Mouse (Mus musculus) right cerebral cortex, adult 18-20 months (tissue): Measurements from ENCODE around the gene Rmdn2.

Experiments used
- DNase-seq: peaks from one replicate; pipeline ENCODE4 v3.0.0; 2022; ENCODE audit warnings: mixed read lengths

The Rmdn2 gene

GRCm38 (mm10) chr17:79611545-79611944, at the start of gene Rmdn2:
TSS of gene Rmdn2 (plus strand) at chr17:79611863.
- no peak for DNase-seq

- no peak for DNase-seq
These were observed 48.5 kb upstream of the Rmdn2 start for GRCm38 (mm10) chr17:79563067-79563620.

- DNase-seq = no peak
These were observed 47.9 kb upstream of the Rmdn2 start for GRCm38 (mm10) chr17:79563721-79564120.

- no peak for DNase-seq
These were observed 46.3 kb upstream of the Rmdn2 start for GRCm38 (mm10) chr17:79565241-79565961.

- no peak for DNase-seq
These were observed 43.3 kb upstream of the Rmdn2 start for GRCm38 (mm10) chr17:79568401-79568800.

- no peak for DNase-seq
These were observed 33.3 kb upstream of the Rmdn2 start for GRCm38 (mm10) chr17:79578328-79578727.

- peak; percentile 73 for DNase-seq
These were observed 31.3 kb upstream of the Rmdn2 start for GRCm38 (mm10) chr17:79580264-79580920.

GRCm38 (mm10) chr17:79583466-79583865, 28.2 kb upstream of the Rmdn2 start:
- DNase-seq = no peak

GRCm38 (mm10) chr17:79584246-79584800, 27.3 kb upstream of the Rmdn2 start:
- no peak for DNase-seq

- no peak for DNase-seq
These were observed 21.8 kb upstream of the Rmdn2 start for GRCm38 (mm10) chr17:79589913-79590312.

- DNase-seq = no peak
These were observed 15.7 kb upstream of the Rmdn2 start for GRCm38 (mm10) chr17:79595996-79596395.

- DNase-seq = no peak
These were observed 13.5 kb upstream of the Rmdn2 start for GRCm38 (mm10) chr17:79598151-79598550.

- DNase-seq = no peak
These were observed 12.8 kb upstream of the Rmdn2 start for GRCm38 (mm10) chr17:79598596-79599577.

GRCm38 (mm10) chr17:79600108-79600507, 11.6 kb upstream of the Rmdn2 start:
- no peak for DNase-seq

- DNase-seq = no peak
These were observed 9.3 kb upstream of the Rmdn2 start for GRCm38 (mm10) chr17:79602381-79602780.

- no peak for DNase-seq
These were observed 8.2 kb upstream of the Rmdn2 start for GRCm38 (mm10) chr17:79603427-79603826.

- no peak for DNase-seq
These were observed 5.9 kb upstream of the Rmdn2 start for GRCm38 (mm10) chr17:79605794-79606193.

- no peak for DNase-seq
These were observed 2.0 kb upstream of the Rmdn2 start for GRCm38 (mm10) chr17:79609697-79610096.

- no peak for DNase-seq
These were observed 1.4 kb upstream of the Rmdn2 start for GRCm38 (mm10) chr17:79610163-79610755.

GRCm38 (mm10) chr17:79614691-79615588, 3.3 kb downstream of the Rmdn2 start:
- peak; percentile 79 for DNase-seq

- DNase-seq = no peak
These were observed 4.2 kb downstream of the Rmdn2 start for GRCm38 (mm10) chr17:79615897-79616296.
